Mouse (Mus musculus): ENCODE results near the gene Rpap2. TPM values are rescaled to one million over a fixed set of nuclear protein-coding genes. Genes with fewer than 3 reads are reported as not detected.
A peak's percentile ranks its signal among the peaks of the same experiment; 100 is the strongest.

The Rpap2 gene
- total RNA-seq (2015; ENCODE audit: low replicate concordance) (8.4 and 17.5 TPM in 2 replicates), total RNA-seq (2017; ENCODE audit: low replicate concordance) (31.2 and 46.2 TPM in 2 replicates)

GRCm38 (mm10) chr5:107597301-107598077 is at the start of gene Rpap2, which contains the start of gene Glmn:
Rpap2 (plus strand) TSS chr5:107597373.
Glmn (minus strand) TSS chr5:107597888.
- peak; percentile 92 for ATAC-seq (replicated peaks; ENCODE audit: low FRiP score, poor library complexity, severe bottlenecking)

- ATAC-seq (replicated peaks; ENCODE audit: low FRiP score, poor library complexity, severe bottlenecking) = peak; percentile 88
Measured at GRCm38 (mm10) chr5:107547955-107548354, 49.2 kb upstream of the Rpap2 start.

GRCm38 (mm10) chr5:107548444-107548843 is 48.7 kb upstream of the Rpap2 start:
- peak; percentile 58 for ATAC-seq (replicated peaks; ENCODE audit: low FRiP score, poor library complexity, severe bottlenecking)

GRCm38 (mm10) chr5:107554336-107554735 is 42.8 kb upstream of the Rpap2 start:
- ATAC-seq (replicated peaks; ENCODE audit: low FRiP score, poor library complexity, severe bottlenecking) = no peak

- peak; percentile 87 for ATAC-seq (replicated peaks; ENCODE audit: low FRiP score, poor library complexity, severe bottlenecking)
Measured at GRCm38 (mm10) chr5:107556969-107557368, 40.2 kb upstream of the Rpap2 start.

GRCm38 (mm10) chr5:107569148-107569547 is 28.0 kb upstream of the Rpap2 start:
- ATAC-seq (replicated peaks; ENCODE audit: low FRiP score, poor library complexity, severe bottlenecking) = no peak

- no peak for ATAC-seq (replicated peaks; ENCODE audit: low FRiP score, poor library complexity, severe bottlenecking)
Measured at GRCm38 (mm10) chr5:107598380-107598779, 1.2 kb downstream of the Rpap2 start.

- ATAC-seq (replicated peaks; ENCODE audit: low FRiP score, poor library complexity, severe bottlenecking) = peak; percentile 88
Measured at GRCm38 (mm10) chr5:107611224-107611623, 14.1 kb downstream of the Rpap2 start.

GRCm38 (mm10) chr5:107617986-107618385 is 20.8 kb downstream of the Rpap2 start:
- ATAC-seq (replicated peaks; ENCODE audit: low FRiP score, poor library complexity, severe bottlenecking) = no peak

- ATAC-seq (replicated peaks; ENCODE audit: low FRiP score, poor library complexity, severe bottlenecking) = no peak
Measured at GRCm38 (mm10) chr5:107621327-107621726, 24.2 kb downstream of the Rpap2 start.

GRCm38 (mm10) chr5:107633651-107634050 is 36.5 kb downstream of the Rpap2 start:
- ATAC-seq (replicated peaks; ENCODE audit: low FRiP score, poor library complexity, severe bottlenecking) = no peak

- ATAC-seq (replicated peaks; ENCODE audit: low FRiP score, poor library complexity, severe bottlenecking) = no peak
Measured at GRCm38 (mm10) chr5:107637106-107637505, 39.9 kb downstream of the Rpap2 start.

GRCm38 (mm10) chr5:107638366-107638765 is 41.2 kb downstream of the Rpap2 start:
- no peak for ATAC-seq (replicated peaks; ENCODE audit: low FRiP score, poor library complexity, severe bottlenecking)

GRCm38 (mm10) chr5:107644595-107644994 is 47.4 kb downstream of the Rpap2 start:
- no peak for ATAC-seq (replicated peaks; ENCODE audit: low FRiP score, poor library complexity, severe bottlenecking)

- no peak for ATAC-seq (replicated peaks; ENCODE audit: low FRiP score, poor library complexity, severe bottlenecking)
Measured at GRCm38 (mm10) chr5:107645935-107646334, 48.8 kb downstream of the Rpap2 start.

- no peak for ATAC-seq (replicated peaks; ENCODE audit: low FRiP score, poor library complexity, severe bottlenecking)
Measured at GRCm38 (mm10) chr5:107647580-107647979, 50.4 kb downstream of the Rpap2 start.

GRCm38 (mm10) chr5:107648552-107649125 is 51.5 kb downstream of the Rpap2 start:
- no peak for ATAC-seq (replicated peaks; ENCODE audit: low FRiP score, poor library complexity, severe bottlenecking)

- ATAC-seq (replicated peaks; ENCODE audit: low FRiP score, poor library complexity, severe bottlenecking) = no peak
Measured at GRCm38 (mm10) chr5:107649680-107650079, 52.5 kb downstream of the Rpap2 start.

GRCm38 (mm10) chr5:107650427-107650826 is 53.3 kb downstream of the Rpap2 start:
- no peak for ATAC-seq (replicated peaks; ENCODE audit: low FRiP score, poor library complexity, severe bottlenecking)

- ATAC-seq (replicated peaks; ENCODE audit: low FRiP score, poor library complexity, severe bottlenecking) = no peak
Measured at GRCm38 (mm10) chr5:107652055-107652660, 55.0 kb downstream of the Rpap2 start.

GRCm38 (mm10) chr5:107678392-107678791 is 81.2 kb downstream of the Rpap2 start:
- ATAC-seq (replicated peaks; ENCODE audit: low FRiP score, poor library complexity, severe bottlenecking) = no peak

Measured in erythroblast, adult 5-6 weeks (primary cell).